Mouse (Mus musculus) cerebellum, adult 2 months (tissue): ENCODE data around the gene Crlf1.

Experiments used
- CTCF ChIP-seq: fragments of 200-500 bp; IDR thresholded peaks from 2 replicates; pipeline ENCODE4 v1.5.1; 2011; ENCODE audit warnings: low read depth, mild to moderate bottlenecking, control low read depth, low read length, moderate library complexity, borderline replicate concordance; ENCODE audit not compliant: insufficient read depth
- POLR2A ChIP-seq: fragments of 200-500 bp; IDR thresholded peaks from 2 replicates; pipeline ENCODE4 v1.6.1; 2011; ENCODE audit warnings: low read length, control low read depth, borderline replicate concordance; ENCODE audit not compliant: insufficient read depth

- TF ChIP-seq CTCF (no peak), POLR2A (no peak)
Observed at GRCm38 (mm10) chr8:70494416-70494945, 1.5 kb downstream of the Crlf1 start.
